Mouse (Mus musculus): ENCODE data around the gene Boc.

The Boc gene

GRCm38 (mm10) chr16:44558471-44559329 is at the start of gene Boc:
Boc (minus strand) TSS chr16:44558897.
- DNase-seq (ENCODE audit: low spot score in 2 of 2) = peak; percentile 33 to 50

GRCm38 (mm10) chr16:44606643-44607042 is 47.9 kb upstream of the Boc start:
- no peak for DNase-seq (ENCODE audit: low spot score in 2 of 2)

- no peak for DNase-seq (ENCODE audit: low spot score in 2 of 2)
Measured at GRCm38 (mm10) chr16:44604021-44604616, 45.4 kb upstream of the Boc start.

- DNase-seq (ENCODE audit: low spot score in 2 of 2) = no peak
Measured at GRCm38 (mm10) chr16:44601999-44602794, 43.5 kb upstream of the Boc start.

GRCm38 (mm10) chr16:44601182-44601581 is 42.5 kb upstream of the Boc start:
- no peak for DNase-seq (ENCODE audit: low spot score in 2 of 2)

GRCm38 (mm10) chr16:44597106-44597806 is 38.6 kb upstream of the Boc start:
- DNase-seq (ENCODE audit: low spot score in 2 of 2) = no peak

GRCm38 (mm10) chr16:44589506-44589905 is 30.8 kb upstream of the Boc start:
- DNase-seq (ENCODE audit: low spot score in 2 of 2) = no peak

GRCm38 (mm10) chr16:44579421-44580024 is 20.8 kb upstream of the Boc start:
- DNase-seq (ENCODE audit: low spot score in 2 of 2) = no peak

GRCm38 (mm10) chr16:44578551-44578950 is 19.9 kb upstream of the Boc start:
- no peak for DNase-seq (ENCODE audit: low spot score in 2 of 2)

GRCm38 (mm10) chr16:44568056-44568455 is 9.4 kb upstream of the Boc start:
- DNase-seq (ENCODE audit: low spot score in 2 of 2) = no peak

- no peak for DNase-seq (ENCODE audit: low spot score in 2 of 2)
Measured at GRCm38 (mm10) chr16:44565328-44566210, 6.9 kb upstream of the Boc start.

GRCm38 (mm10) chr16:44564359-44564758 is 5.7 kb upstream of the Boc start:
- DNase-seq (ENCODE audit: low spot score in 2 of 2) = no peak

GRCm38 (mm10) chr16:44562061-44562460 is 3.4 kb upstream of the Boc start:
- DNase-seq (ENCODE audit: low spot score in 2 of 2) = no peak

GRCm38 (mm10) chr16:44560214-44560613 is 1.5 kb upstream of the Boc start:
- DNase-seq (ENCODE audit: low spot score in 2 of 2) = no peak

GRCm38 (mm10) chr16:44559330-44559695 is 616 bp upstream of the Boc start:
- no peak for DNase-seq (ENCODE audit: low spot score in 2 of 2)

- DNase-seq (ENCODE audit: low spot score in 2 of 2) = peak; percentile 28 to 43
Measured at GRCm38 (mm10) chr16:44557661-44558470, 831 bp downstream of the Boc start.

- DNase-seq (ENCODE audit: low spot score in 2 of 2) = no peak
Measured at GRCm38 (mm10) chr16:44557084-44557483, 1.6 kb downstream of the Boc start.

GRCm38 (mm10) chr16:44555791-44556709 is 2.6 kb downstream of the Boc start:
- DNase-seq (ENCODE audit: low spot score in 2 of 2) = no peak
